Mouse (Mus musculus): Measurements from ENCODE around the gene Zfp53. TPM values are rescaled to one million over a fixed set of nuclear protein-coding genes. Genes with fewer than 3 reads are reported as not detected.
A peak's percentile ranks its signal among the peaks of the same experiment; 100 is the strongest.

Zfp53 gene
- polyA plus RNA-seq, 1 experiment = 9.7 TPM

- H3K27ac ChIP-seq (ENCODE audit: insufficient read depth, low read length) = no peak overlapping the region
- H3K36me3 ChIP-seq (ENCODE audit: control insufficient read depth, insufficient read depth, low read length, poor library complexity, severe bottlenecking) = no peaks in the 10 kb centered on the region
- no peak overlapping the region for H3K4me3 ChIP-seq (ENCODE audit: low read depth, low read length)
- H3K9ac ChIP-seq (ENCODE audit: low read depth, poor library complexity, severe bottlenecking) = peak overlapping the region; percentile 59
- H3K4me1 ChIP-seq (ENCODE audit: control insufficient read depth, insufficient read depth, low read length) = no peaks in the 10 kb centered on the region
- H3K9me3 ChIP-seq (replicated peaks; ENCODE audit: control insufficient read depth, insufficient read depth, low read length, poor library complexity, severe bottlenecking) = no peaks in the 10 kb centered on the region
- no peaks in the 10 kb centered on the region for H3K27me3 ChIP-seq (ENCODE audit: control insufficient read depth, insufficient read depth, low read length, poor library complexity, severe bottlenecking)
- TF ChIP-seq EP300 (IDR thresholded peaks at IDR 0.05; ENCODE audit: insufficient read depth, low read depth, low read length) = no peak
Measured at GRCm38 (mm10) chr17:21536676-21537075, 47.9 kb downstream of the Zfp53 start.

- Histone ChIP-seq H3K27ac (ENCODE audit: insufficient read depth, low read length) (no peak overlapping the region), H3K4me1 (ENCODE audit: control insufficient read depth, insufficient read depth, low read length) (no peaks in the 10 kb centered on the region), H3K4me3 (ENCODE audit: low read depth, low read length) (no peak overlapping the region), H3K9ac (ENCODE audit: low read depth, poor library complexity, severe bottlenecking) (no peak overlapping the region), H3K27me3 (ENCODE audit: control insufficient read depth, insufficient read depth, low read length, poor library complexity, severe bottlenecking) (no peaks in the 10 kb centered on the region), H3K36me3 (ENCODE audit: control insufficient read depth, insufficient read depth, low read length, poor library complexity, severe bottlenecking) (no peaks in the 10 kb centered on the region; the same call in 1 of the 2 replicates), H3K9me3 (replicated peaks; ENCODE audit: control insufficient read depth, insufficient read depth, low read length, poor library complexity, severe bottlenecking) (no peaks in the 10 kb centered on the region)
- TF ChIP-seq POLR2A (IDR thresholded peaks at IDR 0.05; ENCODE audit: insufficient read depth, low read length) = no peak
- TF ChIP-seq EP300 (IDR thresholded peaks at IDR 0.05; ENCODE audit: insufficient read depth, low read depth, low read length) = no peak
- no peak for TF ChIP-seq CTCF (IDR thresholded peaks at IDR 0.05; ENCODE audit: low read depth, low read length)
Measured at GRCm38 (mm10) chr17:21557831-21558230, 69.0 kb downstream of the Zfp53 start.

Other genes with a start within 250 kb of the Zfp53 start
- not detected in 2 replicates for gene Vmn1r235, start 232.6 kb upstream of the Zfp53 start, polyA plus RNA-seq (2011; ENCODE audit: insufficient read depth, insufficient read length, low read depth, missing spikeins)
- gene Vmn1r236, start 206.1 kb upstream of the Zfp53 start, polyA plus RNA-seq (2011; ENCODE audit: insufficient read depth, insufficient read length, low read depth, missing spikeins) = not detected in 2 replicates
- not detected in 2 replicates for gene Vmn1r237, start 177.1 kb upstream of the Zfp53 start, polyA plus RNA-seq (2011; ENCODE audit: insufficient read depth, insufficient read length, low read depth, missing spikeins)
- 7.7 and 8.4 TPM in 2 replicates for gene Zfp677, start 105.2 kb upstream of the Zfp53 start, polyA plus RNA-seq (2011; ENCODE audit: insufficient read depth, insufficient read length, low read depth, missing spikeins)
- 4.2 and 4.7 TPM in 2 replicates for gene Zfp54, start 65.8 kb upstream of the Zfp53 start, polyA plus RNA-seq (2011; ENCODE audit: insufficient read depth, insufficient read length, low read depth, missing spikeins)
- gene Zfp51, start 38.6 kb upstream of the Zfp53 start, polyA plus RNA-seq (2011; ENCODE audit: insufficient read depth, insufficient read length, low read depth, missing spikeins) = 14.5 and 18.2 TPM in 2 replicates
- 6.6 and 10.5 TPM in 2 replicates for gene Zfp52, start 46.5 kb downstream of the Zfp53 start, polyA plus RNA-seq (2011; ENCODE audit: insufficient read depth, insufficient read length, low read depth, missing spikeins)
- 12.0 and 13.2 TPM in 2 replicates for gene Zfp948, start 78.0 kb downstream of the Zfp53 start, polyA plus RNA-seq (2011; ENCODE audit: insufficient read depth, insufficient read length, low read depth, missing spikeins)
- gene Zfp983, start 161.6 kb downstream of the Zfp53 start, polyA plus RNA-seq (2011; ENCODE audit: insufficient read depth, insufficient read length, low read depth, missing spikeins) = 1.9 and 2.1 TPM in 2 replicates
- gene Gm10226, start 202.9 kb downstream of the Zfp53 start, polyA plus RNA-seq (2011; ENCODE audit: insufficient read depth, insufficient read length, low read depth, missing spikeins) = 6.1 and 15.7 TPM in 2 replicates
- gene Zfp760, start 218.7 kb downstream of the Zfp53 start, polyA plus RNA-seq (2011; ENCODE audit: insufficient read depth, insufficient read length, low read depth, missing spikeins) = 13.5 and 14.4 TPM in 2 replicates
- 12.1 and 24.0 TPM in 2 replicates for gene Zfp229, start 241.8 kb downstream of the Zfp53 start, polyA plus RNA-seq (2011; ENCODE audit: insufficient read depth, insufficient read length, low read depth, missing spikeins)

Measured in ES-Bruce4 (cell line).